Mouse (Mus musculus) layer of hippocampus, adult 9-11 months (tissue): ENCODE results near the gene Rpn2.

Experiments used
- DNase-seq: peaks from one replicate; pipeline ENCODE4 v3.0.0; 2022

Rpn2 gene

GRCm38 (mm10) chr2:157310963-157311637 lies 32.3 kb downstream of the Rpn2 start:
- DNase-seq, result no peak

GRCm38 (mm10) chr2:157313718-157314117 lies 34.9 kb downstream of the Rpn2 start:
- no peak for DNase-seq

GRCm38 (mm10) chr2:157314310-157314709 lies 35.5 kb downstream of the Rpn2 start:
- DNase-seq, result peak; percentile 16

- DNase-seq, result no peak
Measured at GRCm38 (mm10) chr2:157315486-157315885, 36.7 kb downstream of the Rpn2 start.

- DNase-seq, result no peak
Measured at GRCm38 (mm10) chr2:157316358-157316933, 37.6 kb downstream of the Rpn2 start.

GRCm38 (mm10) chr2:157317220-157317619 lies 38.4 kb downstream of the Rpn2 start:
- DNase-seq, result no peak

GRCm38 (mm10) chr2:157320135-157320534 lies 41.3 kb downstream of the Rpn2 start:
- no peak for DNase-seq

- no peak for DNase-seq
Measured at GRCm38 (mm10) chr2:157320886-157321285, 42.1 kb downstream of the Rpn2 start.

- no peak for DNase-seq
Measured at GRCm38 (mm10) chr2:157322029-157322766, 43.4 kb downstream of the Rpn2 start.

GRCm38 (mm10) chr2:157325238-157325637 lies 46.4 kb downstream of the Rpn2 start:
- no peak for DNase-seq

- DNase-seq, result no peak
Measured at GRCm38 (mm10) chr2:157328106-157328505, 49.3 kb downstream of the Rpn2 start.

- no peak for DNase-seq
Measured at GRCm38 (mm10) chr2:157328570-157328969, 49.8 kb downstream of the Rpn2 start.

- no peak for DNase-seq
Measured at GRCm38 (mm10) chr2:157332059-157332458, 53.2 kb downstream of the Rpn2 start.

- DNase-seq, result peak; percentile 60
Measured at GRCm38 (mm10) chr2:157338663-157339062, 59.8 kb downstream of the Rpn2 start.

- DNase-seq, result no peak
Measured at GRCm38 (mm10) chr2:157339532-157339931, 60.7 kb downstream of the Rpn2 start.

GRCm38 (mm10) chr2:157340221-157340741 lies 61.5 kb downstream of the Rpn2 start:
- peak; percentile 91 for DNase-seq

GRCm38 (mm10) chr2:157341554-157342270 lies 62.9 kb downstream of the Rpn2 start:
- peak; percentile 70 for DNase-seq

- DNase-seq, result no peak
Measured at GRCm38 (mm10) chr2:157342328-157342926, 63.6 kb downstream of the Rpn2 start.

- no peak for DNase-seq
Measured at GRCm38 (mm10) chr2:157343337-157343736, 64.5 kb downstream of the Rpn2 start.

- DNase-seq, result peak; percentile 62
Measured at GRCm38 (mm10) chr2:157347361-157348159, 68.7 kb downstream of the Rpn2 start, which contains the start of gene Ghrh. Gene Ghrh (minus strand): TSS chr2:157347506.

GRCm38 (mm10) chr2:157349121-157349778 lies 70.4 kb downstream of the Rpn2 start:
- peak; percentile 35 for DNase-seq
